Mouse (Mus musculus): ENCODE data around the gene Stat3. TPM values are rescaled to one million over a fixed set of nuclear protein-coding genes. Genes with fewer than 3 reads are reported as not detected.

Gene Stat3
- polyA plus RNA-seq, 1 experiment from 2014 or later = 27.8 TPM

GRCm38 (mm10) chr11:100870256-100870967, 68.9 kb downstream of the Stat3 start:
- DNase-seq (ENCODE audit: low spot score) (no peak), ATAC-seq (replicated peaks; ENCODE audit: low FRiP score) (no peak)
- Histone ChIP-seq H3K27ac (ENCODE audit: low read depth, low read length) (no peak overlapping the region), H3K4me3 (ENCODE audit: low read depth, low read length) (no peak overlapping the region), H3K9ac (ENCODE audit: low read length) (no peak overlapping the region), H3K9me3 (ENCODE audit: control insufficient read depth, low read length) (no peaks in the 10 kb centered on the region), H3K27me3 (ENCODE audit: control insufficient read depth, insufficient read depth, low read length) (no peaks in the 10 kb centered on the region), H3K4me1 (replicated peaks; ENCODE audit: control insufficient read depth, insufficient read depth, low read length) (no peaks in the 10 kb centered on the region), H3K36me3 (ENCODE audit: control insufficient read depth, insufficient read depth, low read length) (no peaks in the 10 kb centered on the region), H3K4me2 (ENCODE audit: low read depth, low read length, severe bottlenecking) (no peak overlapping the region)
- WGBS = 84% methylated on average over 10 of the region's 10 CpGs

- 85% methylated on average over 7 of the region's 7 CpGs for WGBS
- no peaks in the 10 kb centered on the region for H3K36me3 ChIP-seq (ENCODE audit: control insufficient read depth, insufficient read depth, low read length)
These were observed 73.7 kb downstream of the Stat3 start for GRCm38 (mm10) chr11:100865618-100866017.

GRCm38 (mm10) chr11:100863141-100863540, 76.2 kb downstream of the Stat3 start:
- Histone ChIP-seq H3K4me3 (ENCODE audit: low read depth, low read length) (no peak overlapping the region), H3K9me3 (ENCODE audit: control insufficient read depth, low read length) (no peaks in the 10 kb centered on the region), H3K4me2 (ENCODE audit: low read depth, low read length, severe bottlenecking) (no peak overlapping the region), H3K9ac (ENCODE audit: low read length) (no peak overlapping the region), H3K27ac (ENCODE audit: low read depth, low read length) (no peak overlapping the region), H3K36me3 (ENCODE audit: control insufficient read depth, insufficient read depth, low read length) (no peaks in the 10 kb centered on the region), H3K27me3 (ENCODE audit: control insufficient read depth, insufficient read depth, low read length) (peaks cover 20% of the 10 kb centered on the region), H3K4me1 (replicated peaks; ENCODE audit: control insufficient read depth, insufficient read depth, low read length) (0 out of 2 replicates have a peak, but pooled peaks cover 3% of the 10 kb centered on the region)
- 94% methylated on average over 10 of the region's 10 CpGs for WGBS
- ATAC-seq (replicated peaks; ENCODE audit: low FRiP score) = no peak
- DNase-seq (ENCODE audit: low spot score) = peak; percentile 43

More at GRCm38 (mm10) chr11:100865618-100866017, 73.7 kb downstream of the Stat3 start:
- DNase-seq (ENCODE audit: low spot score) = no peak
- Histone ChIP-seq H3K27me3 (ENCODE audit: control insufficient read depth, insufficient read depth, low read length) (peaks cover 8% of the 10 kb centered on the region), H3K4me1 (replicated peaks; ENCODE audit: control insufficient read depth, insufficient read depth, low read length) (no peaks in the 10 kb centered on the region), H3K9me3 (ENCODE audit: control insufficient read depth, low read length) (no peaks in the 10 kb centered on the region), H3K4me3 (ENCODE audit: low read depth, low read length) (no peak overlapping the region), H3K4me2 (ENCODE audit: low read depth, low read length, severe bottlenecking) (no peak overlapping the region), H3K27ac (ENCODE audit: low read depth, low read length) (no peak overlapping the region), H3K9ac (ENCODE audit: low read length) (no peak overlapping the region)
- ATAC-seq (replicated peaks; ENCODE audit: low FRiP score) = no peak

- peaks cover 20% of the 10 kb centered on the region for H3K27me3 ChIP-seq (ENCODE audit: control insufficient read depth, insufficient read depth, low read length)
- WGBS = 48% methylated on average over 3 of the region's 3 CpGs
- H3K4me2 ChIP-seq (ENCODE audit: low read depth, low read length, severe bottlenecking) = no peak overlapping the region
- DNase-seq (ENCODE audit: low spot score) (peak; percentile 40), ATAC-seq (replicated peaks; ENCODE audit: low FRiP score) (no peak)
- no peak overlapping the region for H3K9ac ChIP-seq (ENCODE audit: low read length)
- no peaks in the 10 kb centered on the region for H3K36me3 ChIP-seq (ENCODE audit: control insufficient read depth, insufficient read depth, low read length)
- H3K27ac ChIP-seq (ENCODE audit: low read depth, low read length) = no peak overlapping the region
- no peaks in the 10 kb centered on the region for H3K9me3 ChIP-seq (ENCODE audit: control insufficient read depth, low read length)
- no peak overlapping the region for H3K4me3 ChIP-seq (ENCODE audit: low read depth, low read length)
- H3K4me1 ChIP-seq (replicated peaks; ENCODE audit: control insufficient read depth, insufficient read depth, low read length) = 0 out of 2 replicates have a peak, but pooled peaks cover 3% of the 10 kb centered on the region
These were observed 77.5 kb downstream of the Stat3 start for GRCm38 (mm10) chr11:100861836-100862235.

GRCm38 (mm10) chr11:100861335-100861734, 78.0 kb downstream of the Stat3 start:
- H3K36me3 ChIP-seq (ENCODE audit: control insufficient read depth, insufficient read depth, low read length) = no peaks in the 10 kb centered on the region
- DNase-seq (ENCODE audit: low spot score) (peak; percentile 46), ATAC-seq (replicated peaks; ENCODE audit: low FRiP score) (no peak)
- WGBS = 79% methylated on average over 7 of the region's 7 CpGs
- H3K9me3 ChIP-seq (ENCODE audit: control insufficient read depth, low read length) = no peaks in the 10 kb centered on the region
- H3K4me1 ChIP-seq (replicated peaks; ENCODE audit: control insufficient read depth, insufficient read depth, low read length) = 0 out of 2 replicates have a peak, but pooled peaks cover 3% of the 10 kb centered on the region
- no peak overlapping the region for H3K4me3 ChIP-seq (ENCODE audit: low read depth, low read length)
- H3K9ac ChIP-seq (ENCODE audit: low read length) = no peak overlapping the region
- H3K27ac ChIP-seq (ENCODE audit: low read depth, low read length) = no peak overlapping the region
- peaks cover 20% of the 10 kb centered on the region for H3K27me3 ChIP-seq (ENCODE audit: control insufficient read depth, insufficient read depth, low read length)
- H3K4me2 ChIP-seq (ENCODE audit: low read depth, low read length, severe bottlenecking) = no peak overlapping the region

GRCm38 (mm10) chr11:100860198-100861048, 78.9 kb downstream of the Stat3 start:
- Histone ChIP-seq H3K4me3 (ENCODE audit: low read depth, low read length) (peak overlapping the region; percentile 35), H3K27ac (ENCODE audit: low read depth, low read length) (no peak overlapping the region), H3K9ac (ENCODE audit: low read length) (peak overlapping the region; percentile 20; the same call in 1 of the 2 replicates), H3K36me3 (ENCODE audit: control insufficient read depth, insufficient read depth, low read length) (no peaks in the 10 kb centered on the region), H3K4me1 (replicated peaks; ENCODE audit: control insufficient read depth, insufficient read depth, low read length) (0 out of 2 replicates have a peak, but pooled peaks cover 3% of the 10 kb centered on the region), H3K9me3 (ENCODE audit: control insufficient read depth, low read length) (no peaks in the 10 kb centered on the region), H3K27me3 (ENCODE audit: control insufficient read depth, insufficient read depth, low read length) (peaks cover 20% of the 10 kb centered on the region), H3K4me2 (ENCODE audit: low read depth, low read length, severe bottlenecking) (peak overlapping the region; percentile 59)
- peak; percentile 46; the same call in 1 of the 2 replicates for ATAC-seq (replicated peaks; ENCODE audit: low FRiP score)
- WGBS = 4% methylated on average over 55 of the region's 55 CpGs
- peak; percentile 73 for DNase-seq (ENCODE audit: low spot score)

- 52% methylated on average over 6 of the region's 6 CpGs for WGBS
- H3K4me3 ChIP-seq (ENCODE audit: low read depth, low read length) = peak overlapping the region; percentile 35
- no peak for ATAC-seq (replicated peaks; ENCODE audit: low FRiP score)
These were observed 79.7 kb downstream of the Stat3 start for GRCm38 (mm10) chr11:100859579-100860075.

GRCm38 (mm10) chr11:100858935-100859578, 80.3 kb downstream of the Stat3 start, which contains the start of gene Stat5a:
Gene Stat5a (plus strand): TSS chr11:100859351.
- DNase-seq (ENCODE audit: low spot score) (no peak), ATAC-seq (replicated peaks; ENCODE audit: low FRiP score) (no peak)
- no peaks in the 10 kb centered on the region for H3K9me3 ChIP-seq (ENCODE audit: control insufficient read depth, low read length)
- H3K4me2 ChIP-seq (ENCODE audit: low read depth, low read length, severe bottlenecking) = peak within 1 kb of the TSS; percentile 59
- no peaks in the 10 kb centered on the region for H3K36me3 ChIP-seq (ENCODE audit: control insufficient read depth, insufficient read depth, low read length)
- H3K27ac ChIP-seq (ENCODE audit: low read depth, low read length) = no peak within 1 kb of the TSS
- 59% methylated on average over 9 of the region's 9 CpGs for WGBS
- peak within 1 kb of the TSS; percentile 35 for H3K4me3 ChIP-seq (ENCODE audit: low read depth, low read length)
- peaks cover 20% of the 10 kb centered on the region for H3K27me3 ChIP-seq (ENCODE audit: control insufficient read depth, insufficient read depth, low read length)
- H3K4me1 ChIP-seq (replicated peaks; ENCODE audit: control insufficient read depth, insufficient read depth, low read length) = 0 out of 2 replicates have a peak, but pooled peaks cover 3% of the 10 kb centered on the region
- H3K9ac ChIP-seq (ENCODE audit: low read length) = peak within 1 kb of the TSS; percentile 20; the same call in 1 of the 2 replicates

More at GRCm38 (mm10) chr11:100859579-100860075, 79.7 kb downstream of the Stat3 start:
- Histone ChIP-seq H3K9ac (ENCODE audit: low read length) (no peak overlapping the region), H3K4me2 (ENCODE audit: low read depth, low read length, severe bottlenecking) (no peak overlapping the region; the same call in 1 of the 2 replicates), H3K36me3 (ENCODE audit: control insufficient read depth, insufficient read depth, low read length) (no peaks in the 10 kb centered on the region), H3K4me1 (replicated peaks; ENCODE audit: control insufficient read depth, insufficient read depth, low read length) (0 out of 2 replicates have a peak, but pooled peaks cover 3% of the 10 kb centered on the region), H3K9me3 (ENCODE audit: control insufficient read depth, low read length) (no peaks in the 10 kb centered on the region), H3K27me3 (ENCODE audit: control insufficient read depth, insufficient read depth, low read length) (peaks cover 20% of the 10 kb centered on the region), H3K27ac (ENCODE audit: low read depth, low read length) (no peak overlapping the region)
- peak; percentile 47 for DNase-seq (ENCODE audit: low spot score)

All from forebrain, embryonic 11.5 days (tissue).